Mouse (Mus musculus) ovary, postnatal 14 days (tissue): ENCODE measurements around the gene C2cd4b.

Source experiments
- DNase-seq: peaks from one replicate; pipeline ENCODE4 v3.0.0; 2022; ENCODE audit warnings: low spot score

Gene C2cd4b

GRCm38 (mm10) chr9:67774201-67774600 is 15.0 kb downstream of the C2cd4b start:
- no peak for DNase-seq

GRCm38 (mm10) chr9:67778553-67778952 is 19.3 kb downstream of the C2cd4b start:
- DNase-seq: no peak

GRCm38 (mm10) chr9:67782786-67783185 is 23.5 kb downstream of the C2cd4b start:
- DNase-seq: no peak

GRCm38 (mm10) chr9:67783464-67783863 is 24.2 kb downstream of the C2cd4b start:
- DNase-seq: no peak

GRCm38 (mm10) chr9:67783925-67784324 is 24.7 kb downstream of the C2cd4b start:
- DNase-seq: no peak

- DNase-seq: no peak
Observed at GRCm38 (mm10) chr9:67786311-67786710, 27.1 kb downstream of the C2cd4b start.

GRCm38 (mm10) chr9:67787671-67788070 is 28.4 kb downstream of the C2cd4b start:
- DNase-seq: no peak

GRCm38 (mm10) chr9:67792405-67792804 is 33.2 kb downstream of the C2cd4b start:
- DNase-seq: no peak

- no peak for DNase-seq
Observed at GRCm38 (mm10) chr9:67793501-67793900, 34.3 kb downstream of the C2cd4b start.

- no peak for DNase-seq
Observed at GRCm38 (mm10) chr9:67794216-67794615, 35.0 kb downstream of the C2cd4b start.

- no peak for DNase-seq
Observed at GRCm38 (mm10) chr9:67794668-67795067, 35.4 kb downstream of the C2cd4b start.

GRCm38 (mm10) chr9:67795205-67795675 is 36.0 kb downstream of the C2cd4b start:
- no peak for DNase-seq

- no peak for DNase-seq
Observed at GRCm38 (mm10) chr9:67799078-67799819, 40.0 kb downstream of the C2cd4b start.

- peak; percentile 46 for DNase-seq
Observed at GRCm38 (mm10) chr9:67802241-67802640, 43.0 kb downstream of the C2cd4b start.

- DNase-seq: no peak
Observed at GRCm38 (mm10) chr9:67807000-67807399, 47.8 kb downstream of the C2cd4b start.

- no peak for DNase-seq
Observed at GRCm38 (mm10) chr9:67810527-67810926, 51.3 kb downstream of the C2cd4b start.
